Mouse (Mus musculus): ENCODE data around the gene Meis1.

DNA sequence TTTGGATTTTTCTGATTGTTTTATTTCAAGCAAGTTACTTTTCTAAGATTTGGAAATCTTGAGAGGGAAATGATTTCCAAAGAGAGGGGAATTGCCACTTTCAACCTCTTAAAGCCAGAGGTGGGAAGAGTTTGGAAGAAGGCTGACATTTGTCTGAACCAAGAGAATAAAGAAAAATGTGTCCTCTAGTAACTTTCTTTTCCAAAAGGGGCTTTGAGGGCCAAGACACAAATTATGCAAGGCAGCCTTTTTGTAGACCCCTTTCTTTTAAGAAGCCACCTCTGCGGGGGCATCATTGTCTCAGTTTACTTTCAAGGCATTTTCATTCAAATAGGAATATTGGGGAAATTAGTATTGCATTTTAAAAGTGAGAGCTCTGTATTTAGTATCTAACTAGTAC lies 1.5 kb downstream of the Meis1 start:
- TF ChIP-seq CTCF (IDR thresholded peaks at IDR 0.05; ENCODE audit: low read depth, low read length) = no peak
- no peak for TF ChIP-seq POLR2A (IDR thresholded peaks at IDR 0.05; ENCODE audit: insufficient read depth, low read length)
